Mouse (Mus musculus) heart, postnatal 0 days (tissue): ENCODE measurements around the gene Cnppd1. TPM values are rescaled to one million over a fixed set of nuclear protein-coding genes. Genes with fewer than 3 reads are reported as not detected.

Experiments used
- ATAC-seq: fragments of 200-750 bp; cut with Nextera tagmentation; 2 replicates; pipeline ENCODE4 v1.8.0; 2017; ENCODE audit warnings: low read depth, moderate number of reproducible peaks, moderate library complexity; ENCODE audit not compliant: insufficient read depth
- DNase-seq: peaks from one replicate; pipeline ENCODE4 v3.0.0-alpha.2; 2016; ENCODE audit warnings: low spot score
- H3K27ac ChIP-seq: fragments of 300-500 bp; sonication (generic); 2 replicates; pipeline ENCODE4 v1.5.1; 2014; ENCODE audit warnings: low read depth, mild to moderate bottlenecking
- H3K27me3 ChIP-seq: fragments of 300-500 bp; sonication (generic); 2 replicates; pipeline ENCODE4 v1.6.1; 2014; ENCODE audit warnings: low read length, mixed read lengths; ENCODE audit not compliant: control insufficient read depth, insufficient read depth
- H3K36me3 ChIP-seq: fragments of 300-500 bp; sonication (generic); replicated peaks from 2 replicates; pipeline ENCODE4 v1.6.1; 2014; ENCODE audit warnings: low read length, mixed read lengths; ENCODE audit not compliant: control insufficient read depth, insufficient read depth
- H3K4me1 ChIP-seq: fragments of 300-500 bp; sonication (generic); 2 replicates; pipeline ENCODE4 v1.6.1; 2014; ENCODE audit warnings: antibody characterized with exemption; ENCODE audit not compliant: control insufficient read depth, insufficient read depth
- H3K4me2 ChIP-seq: fragments of 300-500 bp; sonication (generic); 2 replicates; pipeline ENCODE4 v1.6.1; 2014; ENCODE audit warnings: low read depth, mild to moderate bottlenecking, low read length, moderate library complexity
- H3K4me3 ChIP-seq: fragments of 300-500 bp; sonication (generic); 2 replicates; pipeline ENCODE4 v1.5.1; 2014; ENCODE audit warnings: low read depth, low read length
- H3K9ac ChIP-seq: fragments of 300-500 bp; sonication (generic); replicated peaks from 2 replicates; pipeline ENCODE4 v1.6.1; 2014; ENCODE audit warnings: low read depth, low read length, mixed read lengths
- H3K9me3 ChIP-seq: fragments of 300-500 bp; sonication (generic); replicated peaks from 2 replicates; pipeline ENCODE4 v1.6.1; 2016; ENCODE audit warnings: low read length; ENCODE audit not compliant: control insufficient read depth
- CTCF ChIP-seq: IDR thresholded peaks from 2 replicates; pipeline ENCODE4 v1.5.1; 2016; ENCODE audit warnings: antibody characterized with exemption, control low read depth, low read depth
- EP300 ChIP-seq: IDR thresholded peaks from 2 replicates; pipeline ENCODE4 v1.6.1; 2016; ENCODE audit warnings: antibody characterized with exemption, low read depth
- WGBS: fragments of 180-500 bp; shearing (Covaris S2); extraction: QIAGEN DNeasy Blood & Tissue Kit; methylation state at CpG from one replicate; pipeline ENCODE4 v1.1.7; 2014; 5-methylcytosine and 5-hydroxymethylcytosine counted together
- polyA plus RNA-seq: library from polyadenylated mRNA; unstranded; fragments of >200 nt; fragmentation: Nextera tagmentation; extraction: Ambion mirVana; gene quantifications from 2 replicates; pipeline ENCODE4 v1.2.1, GENCODE M21; 2015
- total RNA-seq: library from RNA; depleted of rRNA; stranded (reverse); fragments of >200 nt; gene quantifications from 2 replicates; pipeline ENCODE4 v1.2.3, GENCODE M21; 2014; ENCODE audit warnings: low replicate concordance; rRNA removed

The Cnppd1 gene
- total RNA-seq = 66.7 and 83.6 TPM in 2 replicates
- 30.2 and 31.2 TPM in 2 replicates for polyA plus RNA-seq

GRCm38 (mm10) chr1:75142301-75143261, at the start of gene Cnppd1, which contains the start of gene Retreg2:
Cnppd1 (minus strand) TSS chr1:75142711.
Retreg2 (plus strand) TSS chr1:75142778.
- peak; percentile 92 for DNase-seq
- H3K4me1 ChIP-seq = peaks cover 14% of the 10 kb centered on the region
- no peaks in the 10 kb centered on the region for H3K27me3 ChIP-seq
- H3K4me2 ChIP-seq = peak within 1 kb of the TSS; percentile 90
- ATAC-seq = peak; percentile 86
- peak within 1 kb of the TSS; percentile 82 for H3K4me3 ChIP-seq
- H3K27ac ChIP-seq = peak within 1 kb of the TSS; percentile 93
- WGBS = under 1% methylated on average over 82 of the region's 91 CpGs
- peak; percentile 52 for TF ChIP-seq CTCF
- no peak for TF ChIP-seq EP300
- H3K9me3 ChIP-seq = no peaks in the 10 kb centered on the region
- H3K36me3 ChIP-seq = peaks cover 60% of the 10 kb centered on the region
- H3K9ac ChIP-seq = peak within 1 kb of the TSS; percentile 84

- ATAC-seq (peak; percentile 99), DNase-seq (peak; percentile 99)
- Histone ChIP-seq H3K36me3 (peaks cover 33% of the 10 kb centered on the region), H3K4me2 (peak within 1 kb of the TSS; percentile 99), H3K4me1 (peaks cover 18% of the 10 kb centered on the region), H3K9me3 (no peaks in the 10 kb centered on the region), H3K9ac (peak within 1 kb of the TSS; percentile 89), H3K27ac (peak within 1 kb of the TSS; percentile 94), H3K27me3 (no peaks in the 10 kb centered on the region), H3K4me3 (peak within 1 kb of the TSS; percentile 85)
- no peak; the same call in 1 of the 2 replicates for TF ChIP-seq CTCF
- 0 out of 2 replicates have a peak, but pooled peaks have one; percentile 24 for TF ChIP-seq EP300
- WGBS = under 1% methylated on average over 56 of the region's 56 CpGs
These were observed 49.3 kb upstream of the Cnppd1 start, which contains the start of the genes Ankzf1 and Atg9a for GRCm38 (mm10) chr1:75191622-75192402. Ankzf1 (plus strand) TSS chr1:75192151. Atg9a (minus strand) TSS chr1:75192196.

- peak overlapping the region; percentile 86 for H3K4me2 ChIP-seq
- peak overlapping the region; percentile 89 for H3K9ac ChIP-seq
- 39% methylated on average over 5 of the region's 5 CpGs for WGBS
- H3K27ac ChIP-seq = peak overlapping the region; percentile 94
- H3K4me3 ChIP-seq = peak overlapping the region; percentile 85
- peaks cover 33% of the 10 kb centered on the region for H3K36me3 ChIP-seq
- no peaks in the 10 kb centered on the region for H3K27me3 ChIP-seq
- peaks cover 18% of the 10 kb centered on the region for H3K4me1 ChIP-seq
- ATAC-seq (no peak; the same call in 1 of the 2 replicates), DNase-seq (no peak)
- no peak for TF ChIP-seq EP300
- no peaks in the 10 kb centered on the region for H3K9me3 ChIP-seq
These were observed 48.7 kb upstream of the Cnppd1 start for GRCm38 (mm10) chr1:75191258-75191621.

- WGBS = 44% methylated on average over 2 of the region's 2 CpGs
- H3K9me3 ChIP-seq = no peaks in the 10 kb centered on the region
- H3K4me1 ChIP-seq = peaks cover 18% of the 10 kb centered on the region
- DNase-seq (no peak), ATAC-seq (no peak)
- H3K36me3 ChIP-seq = peaks cover 33% of the 10 kb centered on the region
- no peaks in the 10 kb centered on the region for H3K27me3 ChIP-seq
- no peak overlapping the region for H3K27ac ChIP-seq
- no peak overlapping the region for H3K4me3 ChIP-seq
- 0 out of 2 replicates have a peak overlapping the region, but pooled peaks have one; percentile 86 for H3K4me2 ChIP-seq
- TF ChIP-seq CTCF = no peak
- no peak for TF ChIP-seq EP300
- H3K9ac ChIP-seq = peak overlapping the region; percentile 1; the same call in 1 of the 2 replicates
These were observed 48.1 kb upstream of the Cnppd1 start for GRCm38 (mm10) chr1:75190577-75190976.

- no peak for ATAC-seq
- 74% methylated on average over 2 of the region's 2 CpGs for WGBS
These were observed 45.5 kb upstream of the Cnppd1 start for GRCm38 (mm10) chr1:75187914-75188483.

More at GRCm38 (mm10) chr1:75187914-75188483, 45.5 kb upstream of the Cnppd1 start:
- Histone ChIP-seq H3K36me3 (peaks cover 50% of the 10 kb centered on the region), H3K27me3 (no peaks in the 10 kb centered on the region), H3K4me3 (no peak overlapping the region), H3K9me3 (no peaks in the 10 kb centered on the region), H3K4me1 (peaks cover 12% of the 10 kb centered on the region), H3K4me2 (no peak overlapping the region), H3K27ac (no peak overlapping the region), H3K9ac (no peak overlapping the region)
- no peak for DNase-seq
- TF ChIP-seq EP300 = no peak
- TF ChIP-seq CTCF = no peak
